Mouse (Mus musculus): ENCODE results near the gene Ints11. TPM values are rescaled to one million over a fixed set of nuclear protein-coding genes. Genes with fewer than 3 reads are reported as not detected.

Gene Ints11
- polyA plus RNA-seq, 1 experiment from 2014 or later: 19.9 TPM

DNA sequence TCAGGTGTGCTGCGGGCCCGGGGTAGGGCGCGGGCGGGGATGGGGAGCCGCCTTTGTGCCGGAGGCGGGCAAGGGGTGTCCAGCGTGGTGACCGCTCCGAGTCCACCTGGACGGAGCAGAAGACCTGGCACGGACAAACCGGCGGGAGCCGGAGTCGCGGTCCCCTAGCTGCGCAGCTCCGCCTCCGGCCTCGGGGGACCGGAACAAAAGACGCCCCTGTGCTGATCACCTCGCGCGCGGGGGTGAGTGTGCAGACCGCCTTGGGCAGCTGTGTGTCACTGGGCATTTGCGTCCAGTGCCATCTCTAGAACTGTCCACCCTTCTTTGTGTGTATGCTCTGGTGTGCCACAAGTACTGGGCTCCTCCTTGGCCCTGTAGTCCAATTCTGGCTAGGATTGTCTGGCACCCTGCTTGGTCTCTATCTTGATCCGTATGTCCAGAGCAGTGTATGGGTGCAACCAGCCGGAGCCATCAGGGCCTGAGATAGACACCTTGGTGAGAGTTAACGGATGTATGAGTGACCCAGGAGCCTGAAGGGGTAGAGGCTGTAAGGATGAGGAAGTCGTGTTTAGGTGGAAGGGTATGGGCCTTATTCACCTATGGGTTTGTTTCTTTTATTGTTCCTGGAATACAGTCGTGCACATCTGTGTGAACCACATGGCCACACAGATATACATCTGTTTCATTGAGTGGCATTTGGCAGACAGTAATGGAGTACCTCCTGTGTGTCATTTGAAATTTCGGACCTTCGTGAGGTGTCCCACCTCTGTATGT, 23.3 kb downstream of the Ints11 start:
- no peaks in the 10 kb centered on the region for H3K9me3 ChIP-seq (ENCODE audit: control insufficient read depth)
- peaks cover 34% of the 10 kb centered on the region for H3K36me3 ChIP-seq (ENCODE audit: control insufficient read depth, insufficient read depth)
- peaks cover 7% of the 10 kb centered on the region; the same call in 1 of the 2 replicates for H3K4me1 ChIP-seq (replicated peaks; ENCODE audit: control insufficient read depth, insufficient read depth, low read length)
- no peaks in the 10 kb centered on the region for H3K27me3 ChIP-seq (replicated peaks; ENCODE audit: control insufficient read depth, insufficient read depth, low read length)
- no peak for TF ChIP-seq CTCF (IDR thresholded peaks at IDR 0.05; ENCODE audit: low read depth)
- 7% methylated on average over 37 of the region's 37 CpGs for whole genome bisulfite sequencing
- peak overlapping the region; percentile 76 for H3K9ac ChIP-seq (ENCODE audit: low read depth, low read length)
- H3K4me3 ChIP-seq (ENCODE audit: low read depth, low read length): peak overlapping the region; percentile 73
- peak overlapping the region; percentile 97; the same call in 1 of the 2 replicates for H3K27ac ChIP-seq (ENCODE audit: low read depth, low read length)
- peak; percentile 7; the same call in 1 of the 2 replicates for ATAC-seq
- H3K4me2 ChIP-seq (replicated peaks; ENCODE audit: low read depth): peak overlapping the region; percentile 99

DNA sequence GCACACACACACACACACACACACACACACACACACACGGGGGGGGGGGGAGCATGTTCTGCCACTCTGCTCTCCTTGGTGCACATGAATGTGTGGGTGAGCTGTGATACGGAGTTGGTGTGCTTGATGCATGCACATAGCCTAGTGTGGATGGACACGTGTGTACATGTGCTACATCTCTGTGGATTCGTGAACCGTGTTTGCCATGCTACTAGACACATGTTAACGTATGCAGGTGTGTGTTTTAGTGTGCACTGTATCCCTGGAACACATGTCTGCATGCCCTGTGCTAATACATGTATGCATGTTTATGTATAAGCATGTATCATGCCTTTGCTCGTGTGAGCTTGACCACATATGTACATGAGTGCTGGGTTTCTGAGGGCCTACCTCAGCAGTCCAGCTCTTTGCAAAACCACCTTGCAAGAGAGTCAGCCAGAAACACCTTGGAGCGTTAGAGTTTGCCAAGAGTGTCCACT, 23.9 kb downstream of the Ints11 start:
- ATAC-seq: no peak
- Histone ChIP-seq H3K4me3 (ENCODE audit: low read depth, low read length) (0 out of 2 replicates have a peak overlapping the region, but pooled peaks have one; percentile 73), H3K9me3 (ENCODE audit: control insufficient read depth) (no peaks in the 10 kb centered on the region), H3K27me3 (replicated peaks; ENCODE audit: control insufficient read depth, insufficient read depth, low read length) (no peaks in the 10 kb centered on the region), H3K4me2 (replicated peaks; ENCODE audit: low read depth) (peak overlapping the region; percentile 99), H3K27ac (ENCODE audit: low read depth, low read length) (no peak overlapping the region), H3K36me3 (ENCODE audit: control insufficient read depth, insufficient read depth) (peaks cover 30% of the 10 kb centered on the region), H3K9ac (ENCODE audit: low read depth, low read length) (no peak overlapping the region), H3K4me1 (replicated peaks; ENCODE audit: control insufficient read depth, insufficient read depth, low read length) (peaks cover 7% of the 10 kb centered on the region; the same call in 1 of the 2 replicates)
- no peak for TF ChIP-seq CTCF (IDR thresholded peaks at IDR 0.05; ENCODE audit: low read depth)
- 78% methylated on average over 8 of the region's 8 CpGs for WGBS

DNA sequence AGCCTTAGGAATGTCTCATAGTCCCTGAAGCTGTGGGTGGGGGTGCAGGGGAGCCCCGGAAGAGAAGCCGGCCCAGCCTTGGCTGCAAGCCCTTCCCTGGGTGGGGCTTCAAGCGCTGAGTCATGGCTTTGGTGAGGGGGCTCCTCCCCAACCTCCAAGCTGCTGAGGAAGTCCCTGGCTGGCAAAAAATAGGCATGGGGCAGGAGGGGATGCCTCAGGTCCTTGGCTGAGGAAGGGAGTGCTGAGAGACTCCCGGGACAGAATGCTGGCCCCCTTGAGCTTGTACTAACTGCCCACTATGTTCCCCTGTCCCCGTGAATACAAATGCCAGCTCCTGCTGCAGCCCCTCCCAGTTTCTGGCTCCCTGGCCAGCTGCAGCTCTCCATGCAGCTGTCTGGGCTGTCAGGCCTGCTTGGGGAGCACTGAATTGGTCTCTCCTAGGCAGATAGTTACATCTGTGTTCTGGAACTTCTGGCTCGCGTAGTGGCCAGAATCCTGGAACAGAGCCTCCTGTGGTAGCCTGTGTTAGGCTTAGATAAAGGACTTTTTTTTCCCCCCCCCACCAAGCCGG, 25.1 kb downstream of the Ints11 start:
- no peak overlapping the region for H3K4me3 ChIP-seq (ENCODE audit: low read depth, low read length)
- H3K36me3 ChIP-seq (ENCODE audit: control insufficient read depth, insufficient read depth): peaks cover 28% of the 10 kb centered on the region

DNA sequence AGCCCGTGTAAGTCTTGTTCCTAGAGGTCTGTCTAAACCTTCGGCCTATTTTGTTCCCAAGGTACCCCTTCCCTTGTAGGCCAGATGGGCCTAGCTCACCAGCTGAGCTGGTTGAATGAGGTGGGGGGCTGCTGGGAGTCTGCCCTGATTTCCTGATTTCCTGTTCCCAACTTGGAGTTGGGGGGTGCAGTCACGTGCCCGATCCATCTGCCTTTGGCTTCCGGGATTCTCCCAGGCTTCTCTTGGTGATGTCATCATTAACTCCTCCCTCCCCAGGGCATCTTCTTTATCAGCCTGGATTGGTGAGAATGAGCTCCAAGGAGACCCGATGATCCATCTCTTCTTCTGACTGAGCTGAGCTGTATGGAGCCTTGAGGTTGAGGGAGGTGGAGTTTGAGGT, 25.9 kb downstream of the Ints11 start:
- Histone ChIP-seq H3K4me3 (ENCODE audit: low read depth, low read length) (0 out of 2 replicates have a peak overlapping the region, but pooled peaks have one; percentile 11), H3K4me1 (replicated peaks; ENCODE audit: control insufficient read depth, insufficient read depth, low read length) (peaks cover 7% of the 10 kb centered on the region; the same call in 1 of the 2 replicates), H3K9me3 (ENCODE audit: control insufficient read depth) (no peaks in the 10 kb centered on the region), H3K27ac (ENCODE audit: low read depth, low read length) (no peak overlapping the region), H3K36me3 (ENCODE audit: control insufficient read depth, insufficient read depth) (peaks cover 31% of the 10 kb centered on the region), H3K4me2 (replicated peaks; ENCODE audit: low read depth) (peak overlapping the region; percentile 40), H3K27me3 (replicated peaks; ENCODE audit: control insufficient read depth, insufficient read depth, low read length) (no peaks in the 10 kb centered on the region), H3K9ac (ENCODE audit: low read depth, low read length) (no peak overlapping the region; the same call in 1 of the 2 replicates)
- no peak for TF ChIP-seq CTCF (IDR thresholded peaks at IDR 0.05; ENCODE audit: low read depth)
- no peak for ATAC-seq
- WGBS: 41% methylated on average over 6 of the region's 6 CpGs

More for the DNA sequence above, 25.1 kb downstream of the Ints11 start:
- peaks cover 7% of the 10 kb centered on the region; the same call in 1 of the 2 replicates for H3K4me1 ChIP-seq (replicated peaks; ENCODE audit: control insufficient read depth, insufficient read depth, low read length)
- H3K9ac ChIP-seq (ENCODE audit: low read depth, low read length): no peak overlapping the region
- H3K4me2 ChIP-seq (replicated peaks; ENCODE audit: low read depth): peak overlapping the region; percentile 40
- TF ChIP-seq CTCF (IDR thresholded peaks at IDR 0.05; ENCODE audit: low read depth): peak; percentile 17; the same call in 1 of the 2 replicates
- 27% methylated on average over 8 of the region's 8 CpGs for WGBS
- ATAC-seq: no peak
- H3K27me3 ChIP-seq (replicated peaks; ENCODE audit: control insufficient read depth, insufficient read depth, low read length): no peaks in the 10 kb centered on the region
- no peaks in the 10 kb centered on the region for H3K9me3 ChIP-seq (ENCODE audit: control insufficient read depth)
- H3K27ac ChIP-seq (ENCODE audit: low read depth, low read length): no peak overlapping the region

DNA sequence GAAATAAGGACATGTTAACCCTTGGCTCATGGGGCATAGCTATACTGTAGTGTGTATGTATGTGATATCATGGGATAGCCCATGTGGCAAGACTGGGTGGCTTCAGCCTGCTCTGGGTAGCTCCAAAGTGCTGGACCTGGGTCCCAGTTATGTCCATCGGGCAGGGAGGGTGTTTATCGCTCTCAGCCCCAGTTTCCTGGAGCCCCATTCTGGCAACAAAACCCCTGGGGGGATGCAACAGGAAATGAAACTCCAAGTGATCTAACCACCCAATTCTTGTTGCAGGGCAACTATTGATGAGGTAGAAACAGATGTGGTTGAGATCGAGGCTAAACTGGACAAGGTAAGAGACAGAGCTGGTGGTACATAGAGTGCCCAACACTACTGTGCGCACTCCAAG, 26.5 kb downstream of the Ints11 start:
- WGBS: 91% methylated on average over 4 of the region's 4 CpGs
- H3K9ac ChIP-seq (ENCODE audit: low read depth, low read length): no peak overlapping the region
- no peaks in the 10 kb centered on the region for H3K27me3 ChIP-seq (replicated peaks; ENCODE audit: control insufficient read depth, insufficient read depth, low read length)
- H3K9me3 ChIP-seq (ENCODE audit: control insufficient read depth): no peaks in the 10 kb centered on the region
- no peak for ATAC-seq
- peaks cover 4% of the 10 kb centered on the region; the same call in 1 of the 2 replicates for H3K4me1 ChIP-seq (replicated peaks; ENCODE audit: control insufficient read depth, insufficient read depth, low read length)
- H3K27ac ChIP-seq (ENCODE audit: low read depth, low read length): no peak overlapping the region
- no peak for TF ChIP-seq CTCF (IDR thresholded peaks at IDR 0.05; ENCODE audit: low read depth)
- no peak overlapping the region for H3K4me3 ChIP-seq (ENCODE audit: low read depth, low read length)
- peaks cover 36% of the 10 kb centered on the region for H3K36me3 ChIP-seq (ENCODE audit: control insufficient read depth, insufficient read depth)
- no peak overlapping the region for H3K4me2 ChIP-seq (replicated peaks; ENCODE audit: low read depth)

DNA sequence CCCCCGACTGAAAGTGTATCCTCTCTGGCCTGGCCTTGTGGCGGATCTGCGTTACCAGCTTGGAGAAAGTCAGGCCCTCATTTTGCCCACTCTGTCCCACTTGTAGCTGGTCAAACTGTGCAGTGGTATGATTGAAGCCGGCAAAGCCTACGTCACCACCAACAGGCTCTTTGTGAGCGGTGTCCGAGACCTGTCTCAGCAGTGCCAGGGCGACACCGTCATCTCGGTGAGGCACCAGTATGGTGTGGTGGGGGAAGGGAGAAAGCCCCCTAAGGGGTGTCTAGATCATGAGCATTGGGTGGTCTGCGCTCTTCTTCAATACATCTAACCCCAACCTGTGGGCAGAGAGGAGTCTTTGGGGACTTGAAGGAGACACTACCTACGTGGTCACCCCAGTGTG, 27.1 kb downstream of the Ints11 start:
- no peak overlapping the region for H3K4me2 ChIP-seq (replicated peaks; ENCODE audit: low read depth)
- no peak overlapping the region; the same call in 1 of the 2 replicates for H3K27ac ChIP-seq (ENCODE audit: low read depth, low read length)
- WGBS: 96% methylated on average over 12 of the region's 12 CpGs
- H3K36me3 ChIP-seq (ENCODE audit: control insufficient read depth, insufficient read depth): peaks cover 42% of the 10 kb centered on the region
- H3K4me3 ChIP-seq (ENCODE audit: low read depth, low read length): no peak overlapping the region
- no peak overlapping the region for H3K9ac ChIP-seq (ENCODE audit: low read depth, low read length)
- TF ChIP-seq CTCF (IDR thresholded peaks at IDR 0.05; ENCODE audit: low read depth): no peak
- H3K27me3 ChIP-seq (replicated peaks; ENCODE audit: control insufficient read depth, insufficient read depth, low read length): no peaks in the 10 kb centered on the region
- H3K9me3 ChIP-seq (ENCODE audit: control insufficient read depth): no peaks in the 10 kb centered on the region
- no peak for ATAC-seq
- peaks cover 4% of the 10 kb centered on the region; the same call in 1 of the 2 replicates for H3K4me1 ChIP-seq (replicated peaks; ENCODE audit: control insufficient read depth, insufficient read depth, low read length)

Data from intestine, postnatal 0 days (tissue).